Mouse (Mus musculus) mammary gland, adult 2 months (tissue): ENCODE data around the gene Kidins220. TPM values are rescaled to one million over a fixed set of nuclear protein-coding genes. Genes with fewer than 3 reads are reported as not detected.

Source experiments
- polyA plus RNA-seq: library from polyadenylated mRNA; depleted of rRNA; stranded (reverse); fragments of >200 nt; gene quantifications from 2 replicates; pipeline ENCODE4 v1.2.3, GENCODE M21; 2012; ENCODE audit warnings: low replicate concordance; rRNA removed

Kidins220 gene
- polyA plus RNA-seq, result 35.6 and 53.8 TPM in 2 replicates

DNA sequence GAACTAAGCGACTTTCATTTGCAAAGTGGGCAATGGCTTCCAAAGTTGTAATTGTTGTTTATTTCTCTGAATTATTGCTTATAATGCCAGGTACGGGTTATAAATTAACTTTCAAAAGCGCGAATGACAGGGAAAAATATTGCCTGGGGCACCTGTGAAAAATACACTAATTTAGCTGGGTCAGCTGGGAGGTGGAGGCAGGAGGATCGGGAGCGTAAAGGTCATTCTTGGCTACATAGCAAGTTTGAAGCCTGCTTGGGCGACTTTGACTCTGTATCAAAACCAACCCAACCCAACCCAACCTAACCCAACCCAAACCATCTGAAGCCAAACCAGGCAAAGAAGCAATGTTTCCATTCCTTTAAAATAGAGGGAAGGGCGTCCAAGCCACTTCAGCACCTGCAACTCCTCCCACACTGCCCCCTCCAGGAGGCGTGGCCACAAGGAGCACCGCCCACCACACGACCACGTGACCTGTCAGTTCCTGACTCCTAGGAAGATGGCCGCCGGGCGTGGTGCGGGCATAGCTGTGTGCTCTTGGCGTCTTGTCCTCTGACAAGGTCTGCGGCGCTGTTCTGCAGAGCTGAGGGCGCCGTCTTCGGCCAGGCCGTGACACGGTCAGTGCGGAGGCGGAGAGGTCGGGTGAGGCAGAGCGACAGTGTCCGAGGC, at the start of gene Kidins220:
Gene Kidins220 (plus strand): TSS at position 480 of the 669 bp plus-strand sequence.

DNA sequence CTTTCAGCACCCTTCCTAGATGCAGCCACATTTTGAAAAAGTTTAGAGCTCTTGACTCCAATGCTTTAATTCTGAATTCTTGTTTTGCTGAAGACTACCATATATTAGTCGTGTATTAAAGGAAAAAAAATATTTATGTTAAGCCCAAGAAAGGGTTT, 122.2 kb downstream of the Kidins220 start, which contains the start of gene Id2:
Gene Id2 (minus strand): TSS at position 89 of the 158 bp plus-strand sequence.

Other genes starting within 250 kb of the Kidins220 start
- gene Mboat2, start 144.0 kb upstream of the Kidins220 start, polyA plus RNA-seq, result 1.4 and 3.1 TPM in 2 replicates
- gene Id2, start 122.2 kb downstream of the Kidins220 start, polyA plus RNA-seq, result 72.4 and 100 TPM in 2 replicates